Mouse (Mus musculus): ENCODE measurements at regions not wholly inside any gene's neighbourhood (a gene's known extent, or its start where the extent isn't known, plus 50 kb on each side); places are given as distances from the start of the nearest gene placed in this dataset.
A peak's percentile ranks its signal among the peaks of the same experiment; 100 is the strongest.

- H3K36me3 ChIP-seq (ENCODE audit: control insufficient read depth, insufficient read depth, low read length), result no peaks in the 10 kb centered on the region
- H3K9ac ChIP-seq (ENCODE audit: low read depth, low read length, severe bottlenecking), result no peak overlapping the region
- DNase-seq (ENCODE audit: low spot score), result no peak
- no peak overlapping the region for H3K4me3 ChIP-seq (replicated peaks; ENCODE audit: low read length)
- H3K27ac ChIP-seq (replicated peaks; ENCODE audit: low read depth, low read length), result no peak overlapping the region
- no peak for ATAC-seq (ENCODE audit: low FRiP score, low read depth)
- no peaks in the 10 kb centered on the region for H3K9me3 ChIP-seq (ENCODE audit: control insufficient read depth, low read length)
- 39% methylated on average over 9 of the region's 9 CpGs for WGBS
- H3K4me1 ChIP-seq (ENCODE audit: control insufficient read depth, insufficient read depth, low read length), result peaks cover 12% of the 10 kb centered on the region
- H3K4me2 ChIP-seq (replicated peaks; ENCODE audit: low read depth, low read length, severe bottlenecking), result no peak overlapping the region
- TF ChIP-seq POLR2A (IDR thresholded peaks at IDR 0.05; ENCODE audit: borderline replicate concordance, extremely low read depth, insufficient read depth, insufficient read length), result no peak
- no peaks in the 10 kb centered on the region for H3K27me3 ChIP-seq (ENCODE audit: control insufficient read depth, insufficient read depth, low read length)
These were observed 106.3 kb downstream of the Snx19 start for GRCm38 (mm10) chr9:30533091-30533779.

- Histone ChIP-seq H3K4me3 (replicated peaks; ENCODE audit: low read length) (no peak overlapping the region), H3K36me3 (ENCODE audit: control insufficient read depth, insufficient read depth, low read length) (no peaks in the 10 kb centered on the region)
- no peak for DNase-seq (ENCODE audit: low spot score)
These were observed 98.2 kb downstream of the Snx19 start for GRCm38 (mm10) chr9:30525086-30525485.

GRCm38 (mm10) chr9:30524401-30525066 is 97.6 kb downstream of the Snx19 start:
- peaks cover 38% of the 10 kb centered on the region for H3K4me1 ChIP-seq (ENCODE audit: control insufficient read depth, insufficient read depth, low read length)

More at GRCm38 (mm10) chr9:30525086-30525485, 98.2 kb downstream of the Snx19 start:
- 54% methylated on average over 5 of the region's 5 CpGs for WGBS
- Histone ChIP-seq H3K9me3 (ENCODE audit: control insufficient read depth, low read length) (no peaks in the 10 kb centered on the region), H3K4me2 (replicated peaks; ENCODE audit: low read depth, low read length, severe bottlenecking) (no peak overlapping the region), H3K27ac (replicated peaks; ENCODE audit: low read depth, low read length) (no peak overlapping the region), H3K9ac (ENCODE audit: low read depth, low read length, severe bottlenecking) (no peak overlapping the region), H3K27me3 (ENCODE audit: control insufficient read depth, insufficient read depth, low read length) (no peaks in the 10 kb centered on the region), H3K4me1 (ENCODE audit: control insufficient read depth, insufficient read depth, low read length) (peaks cover 37% of the 10 kb centered on the region)
- ATAC-seq (ENCODE audit: low FRiP score, low read depth), result no peak
- TF ChIP-seq POLR2A (IDR thresholded peaks at IDR 0.05; ENCODE audit: borderline replicate concordance, extremely low read depth, insufficient read depth, insufficient read length), result no peak

GRCm38 (mm10) chr9:30523852-30524251 is 96.9 kb downstream of the Snx19 start:
- Histone ChIP-seq H3K9ac (ENCODE audit: low read depth, low read length, severe bottlenecking) (no peak overlapping the region), H3K36me3 (ENCODE audit: control insufficient read depth, insufficient read depth, low read length) (no peaks in the 10 kb centered on the region), H3K4me2 (replicated peaks; ENCODE audit: low read depth, low read length, severe bottlenecking) (no peak overlapping the region), H3K9me3 (ENCODE audit: control insufficient read depth, low read length) (no peaks in the 10 kb centered on the region), H3K4me3 (replicated peaks; ENCODE audit: low read length) (no peak overlapping the region), H3K4me1 (ENCODE audit: control insufficient read depth, insufficient read depth, low read length) (peaks cover 38% of the 10 kb centered on the region), H3K27me3 (ENCODE audit: control insufficient read depth, insufficient read depth, low read length) (no peaks in the 10 kb centered on the region), H3K27ac (replicated peaks; ENCODE audit: low read depth, low read length) (no peak overlapping the region)
- DNase-seq (ENCODE audit: low spot score) (no peak), ATAC-seq (ENCODE audit: low FRiP score, low read depth) (no peak)
- TF ChIP-seq POLR2A (IDR thresholded peaks at IDR 0.05; ENCODE audit: borderline replicate concordance, extremely low read depth, insufficient read depth, insufficient read length), result no peak
- WGBS, result 97% methylated on average over 2 of the region's 2 CpGs

More at GRCm38 (mm10) chr9:30524401-30525066, 97.6 kb downstream of the Snx19 start:
- DNase-seq (ENCODE audit: low spot score) (no peak), ATAC-seq (ENCODE audit: low FRiP score, low read depth) (no peak)
- no peak overlapping the region for H3K27ac ChIP-seq (replicated peaks; ENCODE audit: low read depth, low read length)
- no peak for TF ChIP-seq POLR2A (IDR thresholded peaks at IDR 0.05; ENCODE audit: borderline replicate concordance, extremely low read depth, insufficient read depth, insufficient read length)
- H3K27me3 ChIP-seq (ENCODE audit: control insufficient read depth, insufficient read depth, low read length), result no peaks in the 10 kb centered on the region
- H3K9ac ChIP-seq (ENCODE audit: low read depth, low read length, severe bottlenecking), result no peak overlapping the region
- no peak overlapping the region for H3K4me3 ChIP-seq (replicated peaks; ENCODE audit: low read length)
- H3K9me3 ChIP-seq (ENCODE audit: control insufficient read depth, low read length), result no peaks in the 10 kb centered on the region
- H3K36me3 ChIP-seq (ENCODE audit: control insufficient read depth, insufficient read depth, low read length), result no peaks in the 10 kb centered on the region
- 87% methylated on average over 6 of the region's 6 CpGs for WGBS
- H3K4me2 ChIP-seq (replicated peaks; ENCODE audit: low read depth, low read length, severe bottlenecking), result no peak overlapping the region

GRCm38 (mm10) chr9:30522595-30523350 is 95.9 kb downstream of the Snx19 start:
- no peak overlapping the region for H3K4me2 ChIP-seq (replicated peaks; ENCODE audit: low read depth, low read length, severe bottlenecking)
- no peaks in the 10 kb centered on the region for H3K9me3 ChIP-seq (ENCODE audit: control insufficient read depth, low read length)
- no peak overlapping the region for H3K4me3 ChIP-seq (replicated peaks; ENCODE audit: low read length)
- TF ChIP-seq POLR2A (IDR thresholded peaks at IDR 0.05; ENCODE audit: borderline replicate concordance, extremely low read depth, insufficient read depth, insufficient read length), result no peak
- no peak overlapping the region for H3K9ac ChIP-seq (ENCODE audit: low read depth, low read length, severe bottlenecking)
- peak overlapping the region; percentile 59 for H3K27ac ChIP-seq (replicated peaks; ENCODE audit: low read depth, low read length)
- peaks cover 38% of the 10 kb centered on the region for H3K4me1 ChIP-seq (ENCODE audit: control insufficient read depth, insufficient read depth, low read length)
- DNase-seq (ENCODE audit: low spot score), result peak; percentile 66
- H3K27me3 ChIP-seq (ENCODE audit: control insufficient read depth, insufficient read depth, low read length), result no peaks in the 10 kb centered on the region
- 61% methylated on average over 10 of the region's 10 CpGs for WGBS
- H3K36me3 ChIP-seq (ENCODE audit: control insufficient read depth, insufficient read depth, low read length), result no peaks in the 10 kb centered on the region
- peak; percentile 35 for ATAC-seq (ENCODE audit: low FRiP score, low read depth)

All from limb, embryonic 14.5 days (tissue).